Mouse (Mus musculus) CD4-positive helper T cell, adult 2 months (primary cell): ENCODE data around the gene Magi2.

Source experiments
- DNase-seq: peaks from one replicate; pipeline ENCODE4 v3.0.0-alpha.2; 2012; ENCODE audit warnings: low read depth, missing footprints, low spot score

The Magi2 gene

DNA sequence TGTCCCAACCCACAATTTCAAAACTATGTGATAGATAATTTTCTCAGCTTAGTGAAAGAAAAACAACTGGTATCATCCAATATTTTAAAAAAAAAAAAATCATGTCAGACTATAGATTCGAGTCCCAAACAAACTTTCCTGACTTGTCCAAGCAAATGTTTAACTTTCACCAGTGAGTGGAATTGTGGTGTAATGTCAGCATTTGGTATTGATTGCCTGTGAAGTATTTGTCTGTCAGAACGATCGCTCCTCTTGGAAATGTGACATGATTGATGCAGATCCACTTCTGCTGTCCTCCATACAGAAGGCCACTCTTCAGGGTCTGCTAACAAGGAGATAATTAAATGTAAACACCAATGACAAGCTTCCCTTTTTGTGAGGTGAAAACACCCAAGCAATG is 1362.9 kb downstream of the Magi2 start:
- DNase-seq: no peak

DNA sequence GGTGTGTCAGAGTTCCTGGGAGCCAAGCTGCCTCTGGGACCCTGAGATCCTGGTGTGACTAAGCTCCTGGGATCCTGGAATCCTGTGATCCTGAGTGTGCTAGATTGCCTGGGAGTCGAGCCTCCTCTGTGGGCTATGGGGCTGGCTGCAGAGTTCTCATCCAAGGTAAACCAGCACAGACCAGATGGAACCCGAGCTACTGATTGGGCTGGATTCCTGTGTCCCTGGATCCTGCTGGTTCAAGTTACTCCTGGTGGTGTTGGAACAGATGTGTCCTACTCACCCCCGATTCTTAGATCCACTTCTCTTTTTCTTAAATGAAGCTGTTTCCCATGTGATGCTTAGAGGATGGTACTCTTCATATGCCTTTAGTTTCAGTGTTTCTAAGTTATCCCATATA is 1371.4 kb downstream of the Magi2 start:
- no peak for DNase-seq

DNA sequence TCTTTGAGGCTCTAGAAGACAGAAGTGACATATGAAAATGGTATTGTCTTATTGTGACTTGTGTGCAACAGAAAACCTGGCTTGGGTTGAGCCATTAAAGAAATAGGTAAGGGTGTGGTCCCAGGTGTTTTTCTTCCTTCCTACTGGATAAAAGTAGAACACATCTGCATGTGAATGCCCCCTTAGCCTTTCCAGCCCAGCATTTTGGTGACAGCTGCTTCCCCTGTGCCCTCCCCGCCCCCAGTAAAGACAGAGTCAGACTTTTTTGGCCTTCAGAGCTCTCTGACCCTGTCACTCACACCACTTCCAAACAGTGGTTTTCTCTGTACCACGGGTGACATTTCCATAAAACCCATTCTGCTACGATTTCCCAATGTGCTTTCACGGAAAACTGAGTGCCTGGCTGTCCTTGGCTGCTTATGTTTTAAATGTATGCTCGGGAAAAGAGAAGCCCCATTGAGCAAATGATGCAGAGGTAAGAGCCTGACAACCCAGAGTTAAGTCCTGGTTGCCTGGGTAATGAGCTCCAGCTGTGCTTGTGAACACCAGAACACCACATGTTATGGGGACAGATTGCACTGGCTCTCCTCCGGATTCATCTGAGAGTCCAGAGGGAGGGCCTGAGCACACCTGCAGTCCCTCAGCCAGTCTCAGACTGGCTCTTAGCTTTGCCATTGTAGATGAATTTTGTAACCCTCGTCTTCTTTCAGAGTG is 1377.1 kb downstream of the Magi2 start:
- no peak for DNase-seq

- DNase-seq: no peak
Observed at GRCm38 (mm10) chr5:20606497-20606896, 1379.7 kb downstream of the Magi2 start.

GRCm38 (mm10) chr5:20607503-20607902 is 1380.7 kb downstream of the Magi2 start:
- DNase-seq: no peak

- no peak for DNase-seq
Observed at GRCm38 (mm10) chr5:20609206-20609935, 1382.5 kb downstream of the Magi2 start.

DNA sequence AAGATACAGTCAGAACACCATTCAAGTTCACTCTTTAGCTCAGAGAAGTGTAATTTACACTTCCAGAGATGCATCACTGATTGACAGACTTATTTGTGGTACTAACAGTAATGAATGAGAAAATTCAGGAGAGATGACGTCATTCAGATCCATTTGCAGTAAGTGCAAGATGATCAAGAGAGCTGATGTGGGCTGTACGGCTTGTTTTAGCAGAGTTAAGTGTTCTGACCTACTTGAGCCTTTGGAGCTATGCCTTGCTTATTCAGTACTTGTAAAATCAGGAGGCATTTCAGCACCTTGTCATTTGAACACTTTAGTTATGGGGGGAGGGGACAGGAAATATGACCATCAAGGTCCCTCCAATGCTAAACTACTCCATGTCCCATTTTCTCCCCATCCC is 1383.8 kb downstream of the Magi2 start:
- no peak for DNase-seq

DNA sequence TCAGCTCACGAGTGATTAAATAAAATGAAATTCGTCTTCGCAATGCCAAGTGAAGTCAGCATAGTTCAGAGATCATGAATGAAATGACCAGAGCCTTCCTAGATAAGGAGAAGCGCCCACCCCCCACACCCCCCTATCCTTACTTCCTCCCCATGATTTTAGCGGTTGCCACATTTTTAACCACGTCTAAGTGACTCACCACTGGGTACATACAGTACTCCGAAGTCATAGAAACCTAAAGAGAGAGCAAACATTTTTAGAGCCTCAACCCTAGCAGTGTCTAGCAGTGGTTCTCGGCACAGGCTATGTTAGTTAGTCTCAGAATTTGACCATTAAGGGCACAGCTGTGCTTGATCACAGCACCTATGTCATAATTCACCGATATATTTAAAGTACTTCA is 1385.8 kb downstream of the Magi2 start:
- DNase-seq: no peak

- DNase-seq: no peak
Observed at GRCm38 (mm10) chr5:20614891-20615290, 1388.1 kb downstream of the Magi2 start.

DNA sequence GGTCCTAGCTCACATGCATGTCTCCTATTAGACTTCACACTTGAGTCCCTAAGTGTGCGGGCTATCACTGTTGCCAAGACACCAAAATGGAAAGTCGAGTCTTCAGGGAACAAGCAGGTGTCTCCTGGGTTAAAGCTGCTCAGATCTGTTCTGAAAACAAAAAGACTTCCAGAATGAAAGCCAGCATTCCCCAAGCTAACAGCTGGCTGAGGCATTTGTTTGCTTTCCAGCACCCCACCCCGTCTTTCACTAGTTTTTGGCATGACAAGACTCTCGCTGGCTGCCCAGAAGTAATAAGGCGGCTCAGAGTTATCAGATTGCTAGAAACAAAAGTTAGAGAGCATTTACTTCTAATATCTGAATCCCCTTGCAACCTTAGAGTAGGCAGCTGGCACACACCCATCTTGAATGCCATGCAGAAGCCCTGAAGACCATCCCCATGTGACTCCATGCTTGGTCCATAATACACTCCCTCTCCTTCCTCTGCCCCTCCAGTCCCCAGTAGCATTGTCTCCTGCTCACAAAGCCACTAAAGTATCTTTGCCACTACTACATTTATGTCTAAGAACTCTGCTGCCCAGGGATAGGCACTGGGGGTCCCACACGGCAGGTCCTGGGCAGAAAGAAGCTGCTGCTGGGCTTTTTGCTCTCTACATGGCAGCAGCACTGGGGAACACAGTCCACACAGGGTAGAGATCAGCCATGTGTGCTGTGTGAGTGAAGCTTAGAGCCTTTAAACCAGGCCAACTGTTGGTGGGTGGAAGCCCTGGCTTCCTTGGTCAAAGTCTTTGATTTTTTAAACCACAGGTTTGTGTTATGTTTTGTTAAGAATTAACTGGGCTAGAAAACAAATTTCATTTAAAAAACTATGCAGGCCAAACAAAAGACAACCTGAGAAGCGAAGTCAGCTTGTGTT is 1394.0 kb downstream of the Magi2 start:
- DNase-seq: no peak

- DNase-seq: no peak
Observed at GRCm38 (mm10) chr5:20622417-20622816, 1395.6 kb downstream of the Magi2 start.

- DNase-seq: no peak
Observed at GRCm38 (mm10) chr5:20622837-20623573, 1396.2 kb downstream of the Magi2 start.

- no peak for DNase-seq
Observed at GRCm38 (mm10) chr5:20625117-20625516, 1398.3 kb downstream of the Magi2 start.

DNA sequence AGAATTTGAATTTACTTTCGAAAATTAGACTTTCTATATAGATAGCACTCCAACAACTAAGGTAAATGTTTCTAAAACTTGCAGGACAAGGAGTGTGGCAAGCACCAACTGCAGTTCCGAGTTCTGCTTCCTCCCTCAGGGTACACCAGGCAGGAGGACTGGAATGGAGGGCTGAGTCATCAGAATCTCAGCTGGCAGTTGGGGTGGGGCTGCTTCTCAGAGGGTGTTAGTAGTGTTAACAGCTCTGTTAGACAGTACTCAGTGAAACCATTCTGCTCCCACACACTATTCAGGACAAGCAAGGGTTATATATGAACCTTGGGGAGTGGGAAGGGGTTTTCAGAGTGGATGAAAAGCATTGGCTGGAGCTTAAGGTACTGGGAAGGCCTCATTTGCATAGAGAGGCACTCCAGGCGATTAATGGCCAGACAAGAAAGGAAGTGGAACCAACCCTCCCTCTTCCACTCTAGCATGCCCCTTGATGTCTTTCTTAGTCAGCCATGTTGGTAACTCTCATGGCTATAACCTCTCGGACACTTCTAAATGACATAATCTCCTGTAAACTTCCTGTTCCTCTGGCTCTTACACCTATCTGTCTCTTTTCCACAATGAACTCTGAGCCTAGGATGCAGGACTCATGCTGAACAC is 1402.2 kb downstream of the Magi2 start:
- no peak for DNase-seq

- no peak for DNase-seq
Observed at GRCm38 (mm10) chr5:20634046-20634769, 1407.4 kb downstream of the Magi2 start.

DNA sequence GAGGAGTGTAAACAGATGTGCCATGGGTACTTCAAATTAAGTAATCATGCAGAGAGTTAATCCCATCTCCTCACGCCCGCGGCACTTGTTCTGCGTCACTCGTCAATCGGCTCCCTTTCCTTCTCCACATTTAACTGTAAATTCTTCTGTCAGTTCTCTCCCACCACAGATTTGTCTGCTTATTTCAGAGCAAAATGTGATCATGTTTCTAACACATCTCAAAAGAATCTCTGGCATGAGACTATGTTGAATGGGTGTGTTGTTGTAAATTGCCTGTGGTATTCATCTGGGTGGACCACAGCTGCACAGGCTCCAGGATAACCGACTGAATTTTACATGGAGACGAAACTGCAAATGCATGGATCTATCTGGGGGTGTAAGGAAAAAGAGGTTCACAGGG is 1408.0 kb downstream of the Magi2 start:
- DNase-seq: no peak

DNA sequence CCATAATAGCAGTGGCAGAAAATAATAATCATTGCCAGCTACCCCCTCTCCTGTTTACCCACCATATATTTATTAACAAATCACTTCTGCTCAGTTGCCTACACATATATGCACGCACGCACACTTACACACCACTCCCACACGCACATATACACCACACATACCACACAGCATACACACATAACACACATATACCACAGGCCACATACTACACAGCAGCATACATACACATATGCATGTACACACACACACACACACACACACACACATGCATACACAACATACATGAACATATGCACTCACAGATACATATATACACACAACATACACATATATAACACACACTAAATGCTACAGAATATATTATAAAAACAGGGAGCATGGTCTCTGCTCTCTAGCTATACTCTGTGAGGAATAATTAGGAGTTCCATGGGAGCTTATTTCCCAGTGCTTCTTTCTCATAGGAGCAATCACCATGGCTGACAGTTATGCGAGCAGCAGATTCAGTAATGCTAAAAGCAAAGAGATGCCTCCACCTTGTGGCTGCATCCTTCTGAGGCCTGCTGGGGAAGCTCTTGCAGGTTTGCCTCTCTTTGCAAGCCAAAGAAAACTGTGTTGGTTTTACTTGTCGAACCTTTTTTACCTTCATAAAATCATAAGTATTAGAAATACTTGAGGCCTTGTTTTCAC is 1410.6 kb downstream of the Magi2 start:
- DNase-seq: no peak

GRCm38 (mm10) chr5:20642196-20642595 is 1415.4 kb downstream of the Magi2 start:
- DNase-seq: no peak

DNA sequence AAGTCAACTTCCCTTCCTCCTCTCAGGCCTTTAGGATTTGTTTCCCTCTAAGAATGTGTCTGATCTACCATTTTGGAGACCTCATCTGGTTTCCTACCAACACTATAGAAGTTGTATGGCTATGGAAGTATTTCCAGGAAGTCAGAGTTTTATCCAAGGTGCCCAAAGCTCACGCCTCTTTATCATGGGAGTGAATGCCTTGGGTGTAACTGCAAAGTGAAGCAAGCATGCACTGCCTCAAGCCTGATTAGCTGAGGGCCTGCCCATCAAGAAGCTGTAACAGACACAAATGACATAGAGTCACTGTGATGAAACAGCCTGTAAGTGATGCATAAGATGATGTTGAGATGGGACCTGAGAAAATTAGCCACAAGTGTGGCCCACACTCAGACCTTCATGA is 1416.9 kb downstream of the Magi2 start:
- DNase-seq: no peak

DNA sequence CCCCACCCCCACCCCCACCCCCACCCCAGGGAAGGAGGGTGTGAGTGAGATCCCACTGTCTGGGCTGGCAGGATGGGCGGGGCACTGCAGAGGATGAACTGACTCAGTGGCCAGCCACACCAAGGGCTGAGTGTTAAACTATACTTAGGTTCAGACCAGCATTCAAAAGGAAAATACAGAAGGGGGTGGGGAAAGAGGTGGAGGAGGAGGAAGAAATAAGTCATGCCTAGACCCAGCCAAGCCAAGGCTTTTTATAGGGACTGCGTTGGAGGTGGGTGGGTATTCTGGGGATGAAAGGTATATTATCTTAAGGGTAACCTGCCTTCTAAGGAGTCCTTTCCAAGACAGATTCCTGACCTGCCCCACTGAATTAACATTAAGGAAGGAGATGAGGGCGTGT is 1420.1 kb downstream of the Magi2 start:
- no peak for DNase-seq
